Mouse (Mus musculus) heart, embryonic 16.5 days (tissue): ENCODE measurements at regions not wholly inside any gene's neighbourhood (a gene's known extent, or its start where the extent isn't known, plus 50 kb on each side); places are given as distances from the start of the nearest gene placed in this dataset.

Experiments used
- ATAC-seq: fragments of 200-750 bp; cut with Nextera tagmentation; replicated peaks from 2 replicates; pipeline ENCODE4 v1.8.0; 2017; ENCODE audit warnings: moderate number of reproducible peaks; ENCODE audit not compliant: insufficient read depth, low FRiP score; ENCODE audit errors: extremely low read depth
- H3K27ac ChIP-seq: fragments of 300-500 bp; sonication (generic); 2 replicates; pipeline ENCODE4 v1.5.1; 2014; ENCODE audit warnings: mild to moderate bottlenecking, low read length, control low read depth, moderate library complexity
- H3K27me3 ChIP-seq: fragments of 300-500 bp; sonication (generic); 2 replicates; pipeline ENCODE4 v1.6.1; 2014; ENCODE audit warnings: low read length, mixed read lengths; ENCODE audit not compliant: control insufficient read depth, insufficient read depth
- H3K36me3 ChIP-seq: fragments of 300-500 bp; sonication (generic); 2 replicates; pipeline ENCODE4 v1.6.1; 2014; ENCODE audit not compliant: control insufficient read depth, insufficient read depth
- H3K4me1 ChIP-seq: fragments of 300-500 bp; sonication (generic); 2 replicates; pipeline ENCODE4 v1.6.1; 2014; ENCODE audit warnings: low read length, mixed read lengths; ENCODE audit not compliant: control insufficient read depth, insufficient read depth
- H3K4me2 ChIP-seq: fragments of 300-500 bp; sonication (generic); 2 replicates; pipeline ENCODE4 v1.6.1; 2014; ENCODE audit warnings: low read depth, mild to moderate bottlenecking, control low read depth, low read length
- H3K4me3 ChIP-seq: fragments of 300-500 bp; sonication (generic); 2 replicates; pipeline ENCODE4 v1.5.1; 2014; ENCODE audit warnings: mild to moderate bottlenecking, control low read depth, low read length
- H3K9ac ChIP-seq: fragments of 300-500 bp; sonication (generic); 2 replicates; pipeline ENCODE4 v1.6.1; 2014; ENCODE audit warnings: low read length, control low read depth
- H3K9me3 ChIP-seq: fragments of 300-500 bp; sonication (generic); replicated peaks from 2 replicates; pipeline ENCODE4 v1.6.1; 2016; ENCODE audit warnings: low read length; ENCODE audit not compliant: control insufficient read depth
- WGBS: fragments of 180-500 bp; shearing (Covaris S2); extraction: QIAGEN DNeasy Blood & Tissue Kit; methylation state at CpG from one replicate; pipeline ENCODE4 v1.1.7; 2014; 5-methylcytosine and 5-hydroxymethylcytosine counted together

- H3K9ac ChIP-seq = no peak overlapping the region
- H3K27me3 ChIP-seq = no peaks in the 10 kb centered on the region
- ATAC-seq = no peak
- H3K4me1 ChIP-seq = no peaks in the 10 kb centered on the region
- H3K4me2 ChIP-seq = no peak overlapping the region
- H3K9me3 ChIP-seq = no peaks in the 10 kb centered on the region
- H3K36me3 ChIP-seq = no peaks in the 10 kb centered on the region
- 86% methylated on average over 4 of the region's 4 CpGs for WGBS
- no peak overlapping the region for H3K4me3 ChIP-seq
- H3K27ac ChIP-seq = no peak overlapping the region
Measured at GRCm38 (mm10) chr6:58752496-58752895, 78.8 kb upstream of the Herc3 start.

GRCm38 (mm10) chr6:58756309-58757015 lies 74.8 kb upstream of the Herc3 start:
- Histone ChIP-seq H3K4me2 (no peak overlapping the region), H3K36me3 (no peaks in the 10 kb centered on the region), H3K27ac (no peak overlapping the region), H3K27me3 (no peaks in the 10 kb centered on the region), H3K9me3 (no peaks in the 10 kb centered on the region), H3K4me3 (no peak overlapping the region), H3K4me1 (no peaks in the 10 kb centered on the region), H3K9ac (no peak overlapping the region)
- ATAC-seq = no peak
- WGBS = 53% methylated on average over 2 of the region's 2 CpGs

- WGBS = 78% methylated on average over 4 of the region's 4 CpGs
- Histone ChIP-seq H3K4me1 (no peaks in the 10 kb centered on the region), H3K27ac (no peak overlapping the region), H3K9ac (no peak overlapping the region), H3K4me2 (no peak overlapping the region), H3K4me3 (no peak overlapping the region), H3K27me3 (no peaks in the 10 kb centered on the region), H3K36me3 (no peaks in the 10 kb centered on the region), H3K9me3 (no peaks in the 10 kb centered on the region)
- ATAC-seq = no peak
Measured at GRCm38 (mm10) chr6:58757339-58757738, 73.9 kb upstream of the Herc3 start.

- no peak for ATAC-seq
- no peaks in the 10 kb centered on the region for H3K4me1 ChIP-seq
- H3K27ac ChIP-seq = no peak overlapping the region
- 16% methylated on average over 8 of the region's 8 CpGs for WGBS
- H3K4me2 ChIP-seq = peak overlapping the region; percentile 12; the same call in 1 of the 2 replicates
- H3K4me3 ChIP-seq = no peak overlapping the region
- no peak overlapping the region for H3K9ac ChIP-seq
- H3K27me3 ChIP-seq = no peaks in the 10 kb centered on the region
- no peaks in the 10 kb centered on the region for H3K36me3 ChIP-seq
- H3K9me3 ChIP-seq = no peaks in the 10 kb centered on the region
Measured at GRCm38 (mm10) chr6:58770654-58771218, 60.5 kb upstream of the Herc3 start.

GRCm38 (mm10) chr6:58772014-58772413 lies 59.3 kb upstream of the Herc3 start:
- H3K9me3 ChIP-seq = no peaks in the 10 kb centered on the region
- ATAC-seq = no peak
- no peaks in the 10 kb centered on the region for H3K4me1 ChIP-seq
- H3K36me3 ChIP-seq = no peaks in the 10 kb centered on the region
- no peak overlapping the region for H3K4me2 ChIP-seq
- no peak overlapping the region for H3K9ac ChIP-seq
- no peaks in the 10 kb centered on the region for H3K27me3 ChIP-seq
- no peak overlapping the region for H3K27ac ChIP-seq
- 0% methylated on average over 1 of the region's 1 CpGs for WGBS
- H3K4me3 ChIP-seq = no peak overlapping the region
